Mouse (Mus musculus) intestine, postnatal 0 days (tissue): ENCODE results near the gene Car9. TPM values are rescaled to one million over a fixed set of nuclear protein-coding genes. Genes with fewer than 3 reads are reported as not detected.
A peak's percentile ranks its signal among the peaks of the same experiment; 100 is the strongest.

Experiments
- ATAC-seq: fragments of 200-750 bp; cut with Nextera tagmentation; 2 replicates; pipeline ENCODE4 v1.8.0; 2017; ENCODE audit warnings: mild to moderate bottlenecking, moderate TSS enrichment, moderate library complexity
- H3K27ac ChIP-seq: fragments of 300-500 bp; sonication (generic); 2 replicates; pipeline ENCODE4 v1.5.1; 2014; ENCODE audit warnings: mild to moderate bottlenecking, low read depth, low read length, moderate library complexity
- H3K27me3 ChIP-seq: fragments of 300-500 bp; sonication (generic); replicated peaks from 2 replicates; pipeline ENCODE4 v1.6.1; 2014; ENCODE audit warnings: low read length, mixed read lengths; ENCODE audit not compliant: control insufficient read depth, insufficient read depth
- H3K36me3 ChIP-seq: fragments of 300-500 bp; sonication (generic); 2 replicates; pipeline ENCODE4 v1.6.1; 2014; ENCODE audit warnings: mild to moderate bottlenecking, moderate library complexity; ENCODE audit not compliant: control insufficient read depth, insufficient read depth
- H3K4me1 ChIP-seq: fragments of 300-500 bp; sonication (generic); replicated peaks from 2 replicates; pipeline ENCODE4 v1.6.1; 2014; ENCODE audit warnings: antibody characterized with exemption, low read length, mixed read lengths; ENCODE audit not compliant: control insufficient read depth, insufficient read depth
- H3K4me2 ChIP-seq: fragments of 300-500 bp; sonication (generic); replicated peaks from 2 replicates; pipeline ENCODE4 v1.6.1; 2014; ENCODE audit warnings: low read depth, mild to moderate bottlenecking, moderate library complexity
- H3K4me3 ChIP-seq: fragments of 300-500 bp; sonication (generic); 2 replicates; pipeline ENCODE4 v1.5.1; 2014; ENCODE audit warnings: low read depth, low read length
- H3K9ac ChIP-seq: fragments of 300-500 bp; sonication (generic); 2 replicates; pipeline ENCODE4 v1.6.1; 2014; ENCODE audit warnings: mild to moderate bottlenecking, low read depth, low read length
- H3K9me3 ChIP-seq: fragments of 300-500 bp; sonication (generic); 2 replicates; pipeline ENCODE4 v1.6.1; 2016; ENCODE audit warnings: mixed run types; ENCODE audit not compliant: control insufficient read depth
- CTCF ChIP-seq: sonication (generic); IDR thresholded peaks from 2 replicates; pipeline ENCODE4 v1.5.1; 2016; ENCODE audit warnings: low read depth, mild to moderate bottlenecking, control low read depth, antibody characterized with exemption, moderate library complexity
- WGBS: fragments of 180-500 bp; shearing (Covaris S2); extraction: QIAGEN DNeasy Blood & Tissue Kit; methylation state at CpG from one replicate; pipeline ENCODE4 v1.1.7; 2014; 5-methylcytosine and 5-hydroxymethylcytosine counted together
- polyA plus RNA-seq: library from polyadenylated mRNA; unstranded; fragments of >200 nt; fragmentation: Nextera tagmentation; extraction: Ambion mirVana; gene quantifications from 2 replicates; pipeline ENCODE4 v1.2.1, GENCODE M21; 2015

The Car9 gene
- polyA plus RNA-seq, 1 experiment from 2014 or later: 5.4 TPM

GRCm38 (mm10) chr4:43506074-43506473 is 692 bp upstream of the Car9 start:
- no peaks in the 10 kb centered on the region for H3K9me3 ChIP-seq
- ATAC-seq: no peak
- H3K36me3 ChIP-seq: no peaks in the 10 kb centered on the region
- no peak overlapping the region for H3K4me2 ChIP-seq
- no peak overlapping the region for H3K27ac ChIP-seq
- no peak overlapping the region for H3K4me3 ChIP-seq
- 76% methylated on average over 8 of the region's 8 CpGs for whole genome bisulfite sequencing
- H3K4me1 ChIP-seq: peaks cover 4% of the 10 kb centered on the region
- TF ChIP-seq CTCF: no peak
- H3K27me3 ChIP-seq: no peaks in the 10 kb centered on the region
- no peak overlapping the region for H3K9ac ChIP-seq

GRCm38 (mm10) chr4:43507938-43508665 is 1.3 kb downstream of the Car9 start:
- no peak for TF ChIP-seq CTCF
- H3K4me1 ChIP-seq: peaks cover 4% of the 10 kb centered on the region
- no peaks in the 10 kb centered on the region for H3K9me3 ChIP-seq
- peak overlapping the region; percentile 47; the same call in 1 of the 2 replicates for H3K9ac ChIP-seq
- H3K4me2 ChIP-seq: peak overlapping the region; percentile 70
- no peaks in the 10 kb centered on the region; the same call in 1 of the 2 replicates for H3K36me3 ChIP-seq
- WGBS: 3% methylated on average over 21 of the region's 22 CpGs
- ATAC-seq: peak; percentile 15; the same call in 1 of the 2 replicates
- peak overlapping the region; percentile 43 for H3K4me3 ChIP-seq
- H3K27me3 ChIP-seq: no peaks in the 10 kb centered on the region
- H3K27ac ChIP-seq: peak overlapping the region; percentile 68

- no peaks in the 10 kb centered on the region for H3K9me3 ChIP-seq
- peak; percentile 32 for TF ChIP-seq CTCF
- no peaks in the 10 kb centered on the region; the same call in 1 of the 2 replicates for H3K36me3 ChIP-seq
- H3K27me3 ChIP-seq: no peaks in the 10 kb centered on the region
- peak overlapping the region; percentile 47; the same call in 1 of the 2 replicates for H3K9ac ChIP-seq
- H3K4me2 ChIP-seq: peak overlapping the region; percentile 70
- peak; percentile 86 for ATAC-seq
- H3K4me1 ChIP-seq: peaks cover 4% of the 10 kb centered on the region
- H3K4me3 ChIP-seq: peak overlapping the region; percentile 43
- peak overlapping the region; percentile 68 for H3K27ac ChIP-seq
- WGBS: 5% methylated on average over 13 of the region's 13 CpGs
Measured at GRCm38 (mm10) chr4:43508666-43508997, 1.9 kb downstream of the Car9 start.

GRCm38 (mm10) chr4:43509109-43509508 is 2.3 kb downstream of the Car9 start:
- H3K27ac ChIP-seq: peak overlapping the region; percentile 68
- no peak overlapping the region for H3K9ac ChIP-seq
- H3K36me3 ChIP-seq: no peaks in the 10 kb centered on the region; the same call in 1 of the 2 replicates
- H3K9me3 ChIP-seq: no peaks in the 10 kb centered on the region
- H3K4me2 ChIP-seq: peak overlapping the region; percentile 70
- no peaks in the 10 kb centered on the region for H3K27me3 ChIP-seq
- ATAC-seq: peak; percentile 22; the same call in 1 of the 2 replicates
- H3K4me1 ChIP-seq: peaks cover 4% of the 10 kb centered on the region
- no peak for TF ChIP-seq CTCF
- WGBS: 27% methylated on average over 9 of the region's 9 CpGs
- H3K4me3 ChIP-seq: peak overlapping the region; percentile 43

GRCm38 (mm10) chr4:43511675-43512454 is 5.1 kb downstream of the Car9 start:
- Histone ChIP-seq H3K9me3 (no peaks in the 10 kb centered on the region), H3K36me3 (peaks cover 17% of the 10 kb centered on the region; the same call in 1 of the 2 replicates), H3K9ac (no peak overlapping the region), H3K27ac (no peak overlapping the region), H3K27me3 (0 out of 2 replicates have a peak, but pooled peaks cover 11% of the 10 kb centered on the region), H3K4me3 (no peak overlapping the region), H3K4me1 (peaks cover 4% of the 10 kb centered on the region; the same call in 1 of the 2 replicates), H3K4me2 (no peak overlapping the region)
- no peak for TF ChIP-seq CTCF
- no peak for ATAC-seq
- WGBS: 74% methylated on average over 19 of the region's 19 CpGs

GRCm38 (mm10) chr4:43512653-43513052 is 5.9 kb downstream of the Car9 start:
- no peak for TF ChIP-seq CTCF
- ATAC-seq: no peak
- Histone ChIP-seq H3K4me1 (peaks cover 4% of the 10 kb centered on the region; the same call in 1 of the 2 replicates), H3K27me3 (0 out of 2 replicates have a peak, but pooled peaks cover 11% of the 10 kb centered on the region), H3K9ac (no peak overlapping the region), H3K36me3 (peaks cover 17% of the 10 kb centered on the region; the same call in 1 of the 2 replicates), H3K9me3 (no peaks in the 10 kb centered on the region), H3K27ac (no peak overlapping the region), H3K4me3 (no peak overlapping the region), H3K4me2 (no peak overlapping the region)
- WGBS: 75% methylated on average over 7 of the region's 7 CpGs
